Mouse (Mus musculus) hindlimb bud, embryonic 11.5 days (tissue): ENCODE measurements around the gene Gm9964.
"Not testable (repeated sequence)": the region's sequence is repeated elsewhere in the genome, so short reads cannot be mapped to it uniquely, and the experiment has no call there.

Source experiments
- DNase-seq: peaks from one replicate; pipeline ENCODE4 v3.0.0-alpha.2; 2012; ENCODE audit warnings: low read depth, low spot score; ENCODE audit errors: extremely low spot score

The Gm9964 gene

DNA sequence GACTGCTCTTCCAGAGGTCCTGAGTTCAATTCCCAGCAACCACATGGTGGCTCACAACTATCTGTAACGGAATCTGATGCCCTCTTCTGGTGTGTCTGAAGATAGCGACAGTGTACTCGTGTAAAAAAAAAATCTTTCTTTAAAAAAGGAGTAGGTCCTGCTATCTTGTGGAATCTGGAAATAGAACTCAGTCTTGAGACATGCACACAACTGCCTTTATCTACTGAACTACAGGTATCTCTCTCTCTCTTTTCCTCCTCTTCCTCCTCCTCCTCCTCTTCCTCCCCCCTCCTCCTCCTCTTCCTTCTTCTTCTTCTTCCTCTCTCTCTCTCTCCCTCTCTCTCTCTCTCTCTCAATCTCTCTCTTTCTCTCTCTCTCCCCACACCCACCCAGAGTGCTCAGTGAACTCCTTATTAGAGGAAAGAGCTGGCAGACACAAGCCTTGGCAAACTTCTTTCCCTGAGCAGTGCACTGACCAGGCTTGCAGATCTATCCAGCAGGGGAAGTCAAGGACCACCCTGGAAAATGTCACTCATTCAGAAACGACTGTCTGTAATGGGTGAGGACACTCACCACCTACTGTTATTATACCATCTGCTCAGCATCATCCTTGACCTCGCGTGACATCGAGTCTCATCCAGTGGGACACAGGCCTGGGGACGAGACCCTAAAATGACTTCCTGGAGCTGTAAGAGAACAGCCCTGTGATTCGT, 3.2 kb upstream of the Gm9964 start:
- DNase-seq = no peak

- DNase-seq = no peak
Measured at GRCm38 (mm10) chr11:79296167-79296566, 539 bp downstream of the Gm9964 start.

GRCm38 (mm10) chr11:79293971-79294370, 2.7 kb downstream of the Gm9964 start:
- peak; percentile 75 for DNase-seq

DNA sequence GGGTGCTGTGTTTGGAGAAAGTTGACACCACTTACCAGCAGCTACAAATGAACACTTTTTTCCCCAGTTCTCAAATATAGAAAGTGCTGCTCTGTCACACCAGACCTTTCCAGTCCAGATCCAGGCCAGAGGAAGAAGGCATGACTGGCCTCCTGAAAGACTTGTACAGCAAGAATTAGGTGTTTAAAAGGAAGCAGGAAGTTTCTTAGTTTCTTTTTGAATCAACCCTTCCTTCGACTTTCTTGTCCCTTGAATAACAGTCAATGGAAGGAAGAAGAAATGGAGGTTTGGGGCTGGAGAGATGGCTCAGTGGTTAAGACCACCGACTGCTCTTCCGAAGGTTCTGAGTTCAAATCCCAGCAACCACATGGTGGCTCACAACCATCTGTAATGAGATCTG, 3.7 kb downstream of the Gm9964 start:
- no peak for DNase-seq

DNA sequence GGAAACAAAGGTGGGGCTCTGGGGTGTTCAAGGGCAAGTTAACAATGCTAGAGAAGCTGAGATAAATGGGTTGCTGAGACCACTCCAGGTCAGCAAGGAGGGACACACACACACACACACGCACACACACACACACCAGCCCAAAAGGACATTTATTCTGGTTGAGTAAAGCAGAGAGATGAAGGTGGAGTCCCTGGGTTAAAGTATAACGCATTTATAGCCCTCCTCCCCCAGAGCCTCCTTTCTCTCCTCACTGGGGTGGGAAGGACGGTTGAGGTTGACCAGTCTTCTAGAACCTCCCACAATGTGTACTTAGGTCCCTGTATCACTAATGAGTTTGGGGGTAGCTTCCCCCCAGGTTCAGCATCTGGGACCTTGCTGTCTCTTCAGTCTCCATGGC, 4.6 kb downstream of the Gm9964 start:
- no peak for DNase-seq

DNA sequence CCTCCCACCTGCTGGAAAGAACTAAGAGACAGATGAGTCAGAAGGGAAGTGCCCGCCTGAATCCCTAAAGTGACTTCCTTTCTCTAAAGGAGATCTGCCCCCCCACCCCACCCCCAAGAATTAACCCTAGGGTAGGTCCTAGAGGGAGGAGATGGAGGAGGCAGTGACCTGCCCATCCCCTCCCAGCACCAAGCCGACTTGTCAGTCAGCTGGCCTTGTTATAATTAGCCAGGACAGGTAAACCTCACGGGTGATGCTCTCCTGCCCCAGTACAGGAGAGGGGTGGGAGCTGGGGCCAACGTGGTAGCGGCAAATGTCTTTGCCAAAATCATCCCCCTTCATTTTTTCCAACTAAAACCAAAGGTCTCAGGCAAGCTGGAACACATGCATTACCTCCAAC, 5.1 kb downstream of the Gm9964 start:
- DNase-seq = no peak

GRCm38 (mm10) chr11:79290473-79290872, 6.2 kb downstream of the Gm9964 start:
- no peak for DNase-seq

DNA sequence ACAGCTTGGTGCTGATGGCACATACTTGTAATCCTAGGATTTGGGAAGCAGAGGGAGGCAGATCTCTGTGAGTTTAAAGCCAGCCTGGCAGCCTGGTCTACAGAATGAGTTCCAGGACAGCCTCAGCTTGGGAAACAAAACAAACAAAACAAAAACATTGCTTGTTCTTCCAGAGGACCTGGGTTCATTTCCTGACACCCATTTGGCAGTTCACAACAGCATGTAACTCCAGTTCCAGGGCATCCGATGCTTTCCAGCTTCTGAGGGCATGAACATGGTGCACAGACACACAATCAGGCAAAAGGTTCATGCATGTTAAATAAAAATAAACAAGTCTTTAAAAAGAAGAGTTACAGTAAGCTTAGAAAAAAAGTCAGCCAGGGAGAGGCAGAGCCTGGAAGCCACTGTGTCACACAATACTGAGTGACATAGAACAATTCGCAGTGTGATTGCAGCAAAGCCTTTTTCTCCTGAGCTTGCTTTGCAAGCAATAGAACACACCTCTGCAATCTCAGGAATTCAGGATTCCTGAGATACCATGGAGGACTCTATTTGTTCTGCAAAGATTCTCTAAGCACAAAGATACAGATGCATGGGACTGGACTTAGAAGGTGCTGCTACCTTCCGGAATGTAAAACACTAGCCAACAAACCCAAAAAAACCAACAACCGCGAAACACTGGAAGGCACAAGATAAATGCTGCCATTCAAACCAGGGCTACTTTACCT, 7.6 kb downstream of the Gm9964 start:
- DNase-seq = no peak

GRCm38 (mm10) chr11:79288278-79288843, 8.3 kb downstream of the Gm9964 start:
- no peak for DNase-seq

DNA sequence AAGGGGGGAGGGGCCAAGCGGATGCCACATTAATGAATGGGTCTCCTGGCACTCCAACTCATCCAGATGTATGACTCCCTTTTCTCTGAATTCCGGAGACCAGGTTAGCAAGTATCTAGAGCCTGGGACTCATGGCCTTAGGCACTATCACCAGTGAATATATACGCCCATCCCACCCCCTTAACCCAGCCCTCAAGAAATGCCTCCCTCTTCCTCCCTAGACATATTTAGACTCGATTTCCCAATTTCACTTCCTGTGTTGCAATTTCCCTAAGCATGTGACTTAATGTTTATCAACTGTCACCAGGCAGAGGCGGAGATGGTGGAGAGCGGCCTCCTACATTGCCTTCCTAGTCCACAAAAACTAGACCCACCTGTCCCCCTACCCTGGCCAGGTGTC, 9.3 kb downstream of the Gm9964 start:
- DNase-seq = no peak

GRCm38 (mm10) chr11:79286305-79286799, 10.4 kb downstream of the Gm9964 start:
- DNase-seq = no peak

DNA sequence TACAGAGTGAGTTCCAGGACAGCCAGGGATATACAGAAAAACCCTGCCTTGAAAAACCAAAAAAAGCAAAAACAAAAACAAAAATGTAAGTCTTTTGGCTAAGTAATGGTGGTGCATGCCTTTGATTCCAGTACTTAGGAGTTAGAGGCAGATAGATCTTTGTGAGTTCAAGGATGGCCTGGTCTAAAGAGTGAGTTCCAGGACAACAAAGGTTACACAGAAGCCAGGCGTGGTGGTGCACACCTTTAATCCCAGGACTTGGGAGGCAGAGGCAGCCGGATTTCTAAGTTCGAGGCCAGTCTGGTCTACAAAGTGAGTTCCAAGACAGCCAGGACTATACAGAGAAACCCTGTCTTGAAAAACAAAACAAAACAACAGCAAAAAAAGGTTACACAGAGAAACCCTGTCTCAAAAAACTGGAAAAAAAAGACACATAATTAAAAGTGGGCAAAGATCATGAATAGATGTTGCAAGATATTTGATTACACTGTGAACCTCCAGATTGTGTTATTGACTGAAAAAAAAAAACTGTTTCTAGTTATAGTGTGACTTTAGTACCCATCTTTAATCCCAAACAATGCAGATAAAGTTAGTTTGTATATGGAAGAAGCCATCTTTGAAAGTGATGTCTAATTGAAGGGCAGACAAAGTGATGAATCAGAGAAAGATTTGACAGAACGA, 13.2 kb downstream of the Gm9964 start:
- no peak for DNase-seq

DNA sequence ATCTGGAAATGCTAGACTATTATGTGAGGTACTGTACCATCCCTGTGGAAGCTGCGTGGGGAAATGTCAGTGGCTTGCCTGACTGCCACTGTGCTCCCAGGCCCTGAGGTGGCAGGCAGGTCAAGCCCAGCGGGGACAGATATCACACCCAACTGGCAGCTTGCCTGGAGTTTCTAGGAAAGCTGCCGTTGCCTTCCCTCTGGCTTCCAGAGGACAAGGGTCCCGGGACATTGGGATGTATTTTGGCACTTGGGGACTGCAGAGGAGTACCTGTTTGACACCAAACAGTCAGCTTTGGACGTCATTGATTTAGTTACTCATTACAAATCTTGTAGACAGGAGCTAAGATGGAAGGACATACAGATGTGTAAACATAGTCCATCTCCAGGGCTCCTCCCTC, 15.3 kb downstream of the Gm9964 start:
- DNase-seq = no peak

- DNase-seq = no peak
Measured at GRCm38 (mm10) chr11:79279732-79280405, 16.8 kb downstream of the Gm9964 start.

GRCm38 (mm10) chr11:79273757-79274156, 22.9 kb downstream of the Gm9964 start:
- DNase-seq = no peak

- no peak for DNase-seq
Measured at GRCm38 (mm10) chr11:79273039-79273438, 23.7 kb downstream of the Gm9964 start.

GRCm38 (mm10) chr11:79267171-79267570, 29.5 kb downstream of the Gm9964 start:
- no peak for DNase-seq

GRCm38 (mm10) chr11:79264376-79264775, 32.3 kb downstream of the Gm9964 start:
- DNase-seq = no peak

DNA sequence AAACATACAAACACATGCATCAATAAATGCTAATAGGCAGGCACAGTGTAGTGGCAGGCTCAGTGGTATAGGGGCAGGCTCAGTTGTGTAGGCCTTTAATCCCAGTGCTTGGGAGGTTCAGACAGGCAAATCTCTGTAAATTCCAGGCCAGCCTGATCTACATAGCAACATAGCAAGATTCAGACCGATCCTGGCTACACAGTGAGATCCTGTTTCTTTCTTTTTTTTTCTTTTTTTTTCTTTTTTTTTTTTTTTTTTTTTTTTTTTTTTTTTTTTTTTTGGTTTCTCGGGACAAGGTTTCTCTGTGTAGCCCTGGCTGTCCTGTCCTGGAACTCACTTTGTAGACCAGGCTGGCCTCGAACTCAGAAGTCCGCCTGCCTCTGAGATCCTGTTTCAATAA, 36.6 kb downstream of the Gm9964 start:
- not testable (repeated sequence) for DNase-seq

DNA sequence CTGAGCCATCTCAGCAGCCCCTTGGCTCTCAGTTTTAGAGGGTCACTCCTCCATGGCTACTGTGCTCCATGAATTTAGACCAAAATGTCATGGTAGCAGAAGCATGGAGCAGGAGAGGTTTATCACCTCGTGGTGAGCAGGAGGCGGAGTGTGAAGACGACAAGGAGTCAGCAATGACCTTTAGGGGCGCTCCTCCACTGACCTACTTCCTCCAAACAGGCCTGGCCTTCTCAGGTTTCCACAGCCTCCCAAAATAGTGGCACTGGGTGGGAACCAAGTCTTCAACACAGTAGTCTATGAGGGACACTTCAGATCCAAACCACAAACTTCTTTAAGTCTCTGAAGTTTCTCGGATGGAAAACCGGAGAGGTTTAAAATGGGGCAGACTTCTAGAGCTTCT, 38.0 kb downstream of the Gm9964 start:
- DNase-seq = no peak
